Mouse (Mus musculus) megakaryocyte, embryonic 14.5 days (primary cell): ENCODE data around the gene Kcng4.

Source experiments
- FLI1 ChIP-seq: IDR thresholded peaks from 2 replicates; pipeline ENCODE4 v1.6.1; 2012; ENCODE audit warnings: low read length, inconsistent platforms, mixed read lengths
- GATA1 ChIP-seq: IDR thresholded peaks from 3 replicates; pipeline ENCODE4 v1.6.1; 2012; ENCODE audit warnings: mixed read lengths, low read length, inconsistent platforms, borderline replicate concordance

- no peak for TF ChIP-seq GATA1
- no peak for TF ChIP-seq FLI1
These were observed 28.0 kb upstream of the Kcng4 start for GRCm38 (mm10) chr8:119663440-119663839.
